Mouse (Mus musculus) layer of hippocampus, adult 18-20 months (tissue): Measurements from ENCODE around the gene Gm28042. TPM values are rescaled to one million over a fixed set of nuclear protein-coding genes. Genes with fewer than 3 reads are reported as not detected.

ENCODE experiments used
- DNase-seq, 2 experiments: peaks; one replicate each; pipeline ENCODE4 v3.0.0; 2022; ENCODE audit warnings: low spot score in 2 of 2
- long read RNA-seq: library from polyadenylated mRNA; stranded (forward); transcript quantifications from one replicate; pipeline ENCODE4 v2.0.0, GENCODE M21; 2021
- total RNA-seq, 2 experiments: library from RNA; stranded (reverse); gene quantifications; 2 replicates each; pipeline ENCODE4 v1.2.3; 2021

Gm28042 gene
- total RNA-seq = 1 to 10 TPM; 1.7 to 2.0 TPM
- long read RNA-seq, partial matches to known transcripts = 0 of 1 reads
- long read RNA-seq, other reads (novel, unspliced or antisense) = 1 of 1 reads

DNA sequence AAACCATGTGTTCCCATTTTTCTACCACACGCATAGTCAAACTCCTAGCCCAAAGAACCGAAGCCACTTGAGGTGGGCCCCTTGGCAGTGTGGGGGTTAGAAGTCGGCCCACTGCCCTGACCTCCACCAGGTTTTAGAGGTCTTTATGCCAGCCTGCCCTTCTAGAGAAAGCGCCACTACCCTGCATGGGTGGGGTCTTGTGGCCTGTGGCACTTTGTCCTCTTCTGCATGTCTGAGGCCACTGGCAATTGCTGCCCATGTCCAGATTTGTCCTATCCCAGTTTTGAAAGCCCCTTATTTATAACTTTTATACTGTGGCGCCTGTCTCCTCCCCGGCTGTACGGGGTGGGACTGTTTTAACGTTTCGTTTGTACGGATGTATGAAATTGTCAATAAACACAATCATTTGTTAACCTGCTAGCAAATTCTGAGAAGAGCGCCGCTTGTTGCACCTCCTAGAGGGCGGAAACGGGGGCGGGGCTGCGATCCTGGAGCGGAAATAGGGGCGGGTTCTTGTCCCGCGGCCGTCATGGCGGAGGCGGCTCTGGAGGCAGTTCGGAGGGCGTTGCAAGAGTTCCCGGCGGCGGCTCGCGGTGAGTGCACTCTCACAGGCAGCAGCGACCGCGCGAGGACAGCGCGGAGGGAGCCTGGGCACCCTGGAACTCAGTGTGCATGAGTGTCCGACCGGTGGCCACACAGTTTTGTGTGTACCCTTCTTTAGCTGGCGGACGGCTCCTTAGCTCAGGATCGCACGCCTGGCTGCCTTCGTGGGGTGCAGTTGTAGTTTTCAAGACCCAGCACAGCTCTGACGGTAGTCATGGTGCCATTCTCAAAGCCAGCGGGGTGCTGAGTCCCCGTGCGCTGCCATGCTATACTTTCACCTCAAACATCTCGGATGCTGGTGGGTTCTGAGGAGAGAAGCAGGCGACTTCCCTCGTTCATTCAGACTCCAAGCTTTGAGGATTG is at the start of gene Gm28042, which contains the start of gene Jmjd7:
TSS of gene Gm28042 (plus strand) at position 510 of the 966 bp plus-strand sequence.
TSS of gene Jmjd7 (plus strand) at position 500 of the 966 bp plus-strand sequence.
- peak; percentile 87 to 91 for DNase-seq

DNA sequence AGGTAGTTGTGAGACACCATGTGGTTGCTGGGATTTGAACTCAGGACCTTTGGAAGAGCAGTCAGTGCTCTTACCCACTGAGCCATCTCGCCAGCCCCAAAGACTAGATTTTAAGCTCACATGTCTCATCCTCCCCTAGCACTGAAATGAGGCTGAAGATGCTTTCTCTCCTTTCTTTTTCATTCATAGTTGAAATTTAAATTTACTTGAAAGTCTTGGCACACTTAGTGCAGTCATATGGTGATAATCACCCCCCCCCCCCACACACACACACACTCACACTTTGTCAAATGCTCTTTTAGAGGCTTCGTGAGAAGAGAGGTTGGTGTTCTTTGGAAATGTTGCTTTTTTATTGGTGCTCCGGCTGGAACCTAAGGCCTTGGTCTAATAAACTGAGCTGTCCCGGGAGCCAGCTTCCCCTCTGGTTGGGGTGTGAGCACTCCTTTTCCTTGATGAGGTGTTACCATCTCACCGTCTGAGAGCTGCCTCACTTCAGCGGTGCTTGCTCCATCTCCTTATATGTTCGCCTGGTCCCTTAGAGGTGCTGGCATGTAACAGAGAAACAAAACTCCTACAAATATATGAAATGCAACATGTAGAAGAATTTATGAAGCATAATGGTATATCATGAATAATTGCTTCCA is 46.8 kb upstream of the Gm28042 start:
- DNase-seq = peak in 1 of 2 experiments; percentile 19

DNA sequence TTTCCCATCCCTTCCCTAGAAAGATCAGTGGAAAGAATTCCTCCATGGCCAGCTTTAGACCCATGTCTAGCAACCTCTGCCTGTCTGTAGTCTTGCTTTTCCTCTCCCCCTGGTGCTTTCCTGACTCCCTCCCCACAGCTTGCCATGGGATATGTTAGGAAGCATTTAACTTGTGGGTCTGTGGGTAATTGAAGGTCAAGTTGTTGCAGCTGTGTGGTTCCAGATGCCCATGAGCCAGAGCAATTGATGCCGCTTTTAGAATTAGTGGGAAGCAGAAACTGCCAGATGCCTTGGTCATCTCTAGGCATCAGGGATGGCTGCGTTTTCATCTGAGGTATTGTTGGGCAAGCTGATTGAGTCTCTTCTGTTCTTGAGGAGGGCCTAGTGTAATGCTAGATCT is 45.7 kb upstream of the Gm28042 start:
- DNase-seq = no peak

DNA sequence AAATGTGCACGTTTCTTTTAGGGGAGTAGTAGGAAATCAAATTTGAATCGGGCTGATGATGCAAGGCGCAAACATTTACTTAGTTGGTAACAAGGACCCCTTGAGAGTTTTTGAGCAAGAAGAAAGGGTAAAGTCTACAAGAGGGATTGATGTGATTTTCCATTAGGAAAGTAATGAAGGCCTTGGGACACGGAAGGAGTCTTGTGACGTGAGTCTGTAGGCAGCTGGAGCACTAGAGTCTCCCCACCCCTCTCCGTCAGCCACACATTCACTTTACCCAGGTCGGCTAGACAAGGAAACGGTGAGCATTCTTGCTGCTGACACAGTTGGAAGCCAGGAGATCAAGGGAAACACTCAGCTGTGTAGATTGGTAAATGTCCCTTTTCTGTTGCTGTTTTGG is 41.4 kb upstream of the Gm28042 start:
- DNase-seq = no peak

DNA sequence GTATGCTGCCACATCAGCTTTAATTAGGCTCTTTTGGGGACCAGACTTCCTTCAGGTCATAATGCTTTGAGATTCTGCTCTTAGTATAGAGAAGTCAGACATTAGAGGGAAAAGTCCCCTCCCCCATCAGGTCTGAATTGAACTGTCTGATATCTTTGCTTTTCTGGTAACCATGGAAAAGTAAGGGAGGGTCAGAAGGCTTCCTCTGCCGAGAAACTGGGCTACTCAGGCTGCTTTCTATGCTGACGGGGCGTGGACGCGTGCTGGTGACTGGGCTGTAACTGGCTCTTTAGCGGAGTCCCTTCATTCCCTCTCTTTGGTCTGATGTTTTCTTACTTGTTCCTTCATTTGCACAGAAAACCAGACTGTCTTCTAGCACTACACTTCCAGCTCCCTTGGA is 40.9 kb upstream of the Gm28042 start:
- no peak for DNase-seq

DNA sequence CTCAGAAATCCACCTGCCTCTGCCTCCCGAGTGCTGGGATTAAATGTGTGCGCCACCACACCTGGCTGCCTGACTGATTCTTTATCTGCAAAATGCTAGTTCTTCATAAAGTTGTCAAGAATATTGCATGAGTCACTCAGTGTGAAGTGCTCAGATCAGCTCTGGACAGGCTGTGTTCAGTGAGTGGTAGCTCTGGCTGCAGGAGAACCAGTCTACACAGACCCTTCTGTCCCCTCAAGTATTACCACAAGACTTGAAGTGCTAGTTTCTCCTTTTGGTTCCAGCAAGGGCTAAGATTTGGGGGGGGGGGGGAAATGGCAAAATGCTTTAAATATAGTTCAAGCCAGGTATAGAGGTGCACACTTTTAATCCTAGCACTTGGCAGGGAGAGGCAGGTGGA is 39.9 kb upstream of the Gm28042 start:
- no peak for DNase-seq

DNA sequence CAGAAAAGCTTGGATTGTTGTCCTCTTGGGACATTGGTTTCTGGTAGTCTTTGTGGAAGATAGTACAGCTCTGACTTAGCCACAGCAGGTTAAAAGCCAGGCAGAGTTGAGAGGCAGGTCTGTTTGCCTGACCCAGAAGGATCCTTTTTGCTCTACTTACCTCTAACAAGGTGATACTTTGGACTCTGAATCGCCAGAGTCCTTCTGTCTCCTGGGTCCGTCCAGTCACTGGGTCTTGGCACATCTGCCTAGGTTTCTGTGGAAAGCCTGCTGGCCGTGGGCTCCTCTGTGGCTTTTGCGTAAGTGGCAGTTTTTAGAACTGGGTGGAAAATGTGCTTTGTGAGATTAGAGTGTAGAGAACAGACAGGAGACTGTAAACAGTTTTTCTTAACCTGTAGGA is 38.3 kb upstream of the Gm28042 start:
- no peak for DNase-seq

DNA sequence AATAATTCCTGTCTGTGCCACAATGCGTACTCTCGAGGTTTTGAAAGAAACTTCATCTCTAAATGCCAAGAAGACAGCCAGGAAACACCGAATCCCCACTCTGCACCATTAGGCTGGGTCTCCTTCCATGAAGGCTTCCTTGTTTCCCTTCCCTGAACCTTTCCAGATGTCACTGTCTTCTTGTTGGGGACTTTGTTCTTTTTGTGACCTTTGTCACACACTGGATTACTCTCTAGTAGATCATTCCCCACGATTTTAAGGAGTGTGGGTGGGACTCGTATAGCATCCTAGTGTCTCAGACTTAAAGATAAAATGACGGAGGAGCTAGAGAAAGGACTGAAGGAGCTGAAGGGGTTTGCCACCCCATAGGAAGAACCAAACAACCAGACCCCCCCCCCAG is 36.4 kb upstream of the Gm28042 start:
- no peak for DNase-seq

DNA sequence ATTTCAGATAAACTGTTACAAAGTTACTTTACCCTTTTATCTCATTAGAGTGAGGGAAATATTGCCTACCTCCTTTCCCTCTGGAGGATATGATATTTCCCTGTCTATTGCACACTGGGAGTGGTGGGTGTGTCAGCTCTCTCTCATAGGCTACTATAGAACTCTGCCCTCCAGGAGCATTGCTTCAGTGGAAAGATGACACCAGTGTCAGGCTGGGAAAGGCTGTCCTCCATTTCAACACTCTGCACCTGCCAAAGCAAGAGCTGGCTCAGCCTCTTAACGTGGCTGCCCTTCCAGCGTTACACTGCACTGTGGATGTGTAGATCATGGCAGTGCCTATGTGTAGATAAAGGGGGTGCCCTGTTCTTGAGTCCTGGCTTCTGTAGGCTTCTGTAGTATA is 34.9 kb upstream of the Gm28042 start:
- DNase-seq = no peak

DNA sequence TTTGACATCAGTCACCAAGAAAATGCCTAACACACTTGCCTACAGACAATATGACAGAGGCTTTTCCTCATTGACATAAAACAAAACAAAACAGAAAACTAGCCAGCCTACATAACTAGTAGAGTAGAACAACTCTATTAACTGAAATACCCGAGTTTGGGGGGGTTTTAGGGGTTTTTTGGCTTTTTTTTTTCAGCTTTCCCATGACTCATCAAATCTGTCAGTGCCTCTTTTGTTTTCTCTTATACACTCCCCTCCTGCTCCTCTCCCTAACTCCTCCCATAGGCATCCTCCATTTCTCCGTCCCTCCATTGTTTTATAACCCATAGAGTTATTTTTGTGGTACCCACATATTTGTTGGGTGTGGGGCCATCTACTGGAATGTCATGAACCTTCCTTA is 33.8 kb upstream of the Gm28042 start:
- DNase-seq = no peak

DNA sequence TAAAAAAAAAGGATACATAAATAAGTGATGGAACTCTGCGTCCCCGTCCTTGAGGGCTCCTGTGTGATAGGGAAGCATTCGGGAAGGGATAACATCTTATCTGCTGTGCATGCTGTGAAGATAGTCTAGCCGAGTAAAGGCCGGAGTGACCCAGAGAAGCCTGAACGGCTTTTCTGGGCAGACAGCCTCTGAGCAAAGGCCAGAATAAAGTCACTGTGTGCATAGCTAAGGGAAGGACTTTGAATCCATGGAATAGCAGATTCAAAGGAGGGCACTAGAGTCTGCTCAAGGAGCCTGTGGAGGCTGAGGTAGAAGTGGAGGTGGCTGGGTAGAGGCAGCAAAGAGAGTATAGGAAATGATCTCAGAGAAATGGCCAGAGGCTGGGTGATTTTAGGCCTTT is 32.5 kb upstream of the Gm28042 start:
- DNase-seq = no peak

DNA sequence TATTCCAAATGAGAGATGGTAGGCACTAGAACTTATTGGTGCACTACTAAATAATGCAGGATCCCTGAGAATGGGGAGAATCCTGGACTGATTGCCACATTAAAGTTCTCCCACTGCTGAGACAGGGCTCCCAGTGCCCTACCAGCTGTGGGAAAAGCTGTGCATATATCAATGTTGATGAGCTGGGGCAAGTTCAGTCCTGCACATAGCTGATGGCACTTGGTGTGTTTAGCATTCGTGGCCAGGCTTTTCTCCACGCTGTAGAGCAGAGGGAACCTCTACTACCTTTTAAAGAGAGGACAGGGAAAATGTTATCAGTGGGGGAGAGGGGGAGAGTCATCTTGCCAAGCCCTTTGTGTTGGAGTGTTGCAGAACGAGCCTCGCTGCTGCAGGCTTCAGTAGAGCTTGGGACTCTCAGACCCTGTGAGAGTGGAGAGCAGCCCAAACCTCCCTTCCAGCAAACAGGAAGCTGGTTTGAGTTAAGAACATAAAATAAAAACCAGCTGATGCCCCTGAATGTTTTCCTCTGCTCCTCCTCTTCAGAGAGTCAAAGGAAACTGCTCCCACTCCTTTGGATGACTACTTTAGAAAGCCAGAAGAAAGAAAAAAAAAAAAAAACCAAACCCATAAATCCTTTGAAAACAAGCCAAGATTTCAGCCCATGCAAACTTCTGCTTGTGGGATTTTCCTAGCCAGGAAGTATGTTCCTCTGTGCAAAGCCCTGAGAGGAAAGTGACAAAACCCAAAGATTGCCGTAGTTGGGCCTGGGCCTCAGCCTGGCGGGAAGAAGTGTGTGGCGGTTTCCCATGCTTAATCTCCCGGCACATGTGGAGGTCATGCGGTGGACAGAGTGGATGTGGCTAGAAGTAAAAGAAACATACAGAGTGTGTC is 31.7 kb upstream of the Gm28042 start:
- no peak for DNase-seq

DNA sequence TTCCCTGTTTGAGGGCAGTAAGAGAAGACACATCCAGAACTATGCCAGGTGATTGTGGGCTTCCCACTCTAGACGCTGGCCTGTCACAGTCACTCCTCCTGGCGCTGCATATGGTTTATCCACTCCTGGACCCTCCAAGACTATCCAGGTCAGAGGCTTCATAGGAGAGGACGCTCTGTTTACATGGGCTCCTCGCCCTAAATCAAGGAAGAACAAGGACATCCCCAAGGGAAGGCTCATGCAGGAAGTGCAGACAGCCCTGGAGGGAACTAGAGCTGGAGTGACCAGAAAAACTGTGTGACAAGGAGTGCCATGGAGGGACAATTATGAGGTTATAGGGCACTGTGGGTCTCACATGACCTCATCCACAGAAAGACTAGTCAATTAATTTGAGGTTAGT is 29.9 kb upstream of the Gm28042 start:
- no peak for DNase-seq

DNA sequence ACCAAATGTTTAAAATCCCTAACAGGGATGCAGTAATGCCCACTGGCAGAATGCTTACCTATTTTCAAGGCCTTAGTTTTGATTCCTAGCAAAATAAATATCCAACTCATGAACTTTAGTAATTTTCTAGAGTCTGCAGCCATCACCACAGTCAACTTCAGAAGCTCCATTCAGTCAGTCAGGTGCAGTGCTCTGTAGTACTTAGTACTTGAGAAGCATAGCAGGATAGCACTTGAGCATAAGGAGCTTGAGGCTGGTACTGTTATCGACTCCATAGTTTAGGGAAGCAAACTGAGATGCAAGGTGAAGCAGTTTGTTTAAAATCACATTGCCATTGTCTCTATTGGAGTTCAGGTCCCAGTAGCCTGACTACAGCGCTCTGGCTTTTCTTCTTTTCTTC is 27.6 kb upstream of the Gm28042 start:
- no peak for DNase-seq

DNA sequence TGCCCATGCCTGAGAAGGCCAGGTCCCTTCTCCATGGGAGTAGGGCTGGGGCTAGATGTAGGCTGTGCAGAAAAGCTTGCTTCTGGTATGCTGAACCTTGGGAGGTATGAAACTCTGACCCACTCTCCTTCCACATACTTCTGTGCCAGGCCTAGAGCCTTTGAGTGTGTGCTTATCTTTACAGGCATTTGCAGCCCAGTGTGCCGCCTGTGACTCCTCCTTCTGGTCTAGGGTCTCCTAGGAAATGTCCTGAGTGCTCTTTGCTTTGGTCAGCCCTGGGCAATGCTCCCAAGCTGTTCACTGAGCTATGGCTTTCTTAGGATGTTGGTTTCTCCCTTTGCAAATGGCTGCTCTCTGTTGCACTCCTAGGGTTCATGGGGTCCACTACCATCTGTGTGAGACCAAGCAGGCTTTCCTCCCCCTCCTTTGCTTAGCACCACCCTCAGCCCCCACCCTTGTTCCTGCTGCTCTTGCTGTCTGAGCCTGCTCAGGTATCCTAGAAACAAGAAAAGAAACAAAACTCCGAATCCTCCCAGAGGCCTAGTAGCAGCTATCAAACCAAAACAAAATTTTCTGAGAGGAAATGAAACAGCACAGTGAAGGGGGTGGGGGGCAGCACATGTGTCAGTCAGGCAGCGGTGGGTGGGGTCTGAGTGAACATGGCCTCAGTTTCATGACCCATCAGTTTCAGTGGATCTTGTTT is 26.3 kb upstream of the Gm28042 start:
- DNase-seq = no peak

DNA sequence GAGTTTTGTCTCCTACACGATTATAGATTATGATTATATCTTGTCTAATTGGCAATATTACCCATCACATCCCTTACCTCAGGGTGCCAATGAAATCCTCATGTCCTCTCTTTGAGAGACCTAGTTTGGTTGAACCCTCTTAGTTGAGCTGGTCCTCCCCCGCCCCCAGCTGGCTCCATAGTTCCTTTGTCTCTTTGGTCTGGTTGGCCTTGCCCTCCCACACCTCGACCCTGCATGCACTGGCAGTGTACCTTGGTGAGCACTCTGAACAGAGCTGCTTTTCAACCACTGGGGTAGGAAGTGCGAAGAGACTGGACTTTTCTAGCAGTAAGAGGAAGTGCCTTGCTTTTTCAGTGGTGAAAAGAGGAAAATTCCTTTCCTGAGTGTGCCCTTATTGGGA is 25.3 kb upstream of the Gm28042 start:
- DNase-seq = no peak

DNA sequence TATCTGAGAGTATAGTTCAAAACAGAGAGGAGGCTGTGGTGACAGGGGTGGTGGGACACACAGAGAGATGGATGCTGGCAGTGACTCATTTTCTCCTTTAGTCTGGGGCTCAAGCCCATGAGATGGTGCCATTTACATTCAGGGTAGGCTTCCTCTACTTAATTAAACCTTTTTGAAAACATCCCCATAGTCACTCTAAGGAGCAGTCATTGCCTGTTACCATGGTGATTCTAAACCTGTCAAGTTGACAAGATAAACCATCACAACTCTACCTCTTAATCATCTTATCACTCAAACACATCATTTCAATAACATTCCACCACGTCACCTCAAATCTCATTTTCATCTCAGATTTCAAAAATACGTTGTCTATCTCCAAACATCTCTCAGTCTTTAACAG is 23.3 kb upstream of the Gm28042 start:
- no peak for DNase-seq

DNA sequence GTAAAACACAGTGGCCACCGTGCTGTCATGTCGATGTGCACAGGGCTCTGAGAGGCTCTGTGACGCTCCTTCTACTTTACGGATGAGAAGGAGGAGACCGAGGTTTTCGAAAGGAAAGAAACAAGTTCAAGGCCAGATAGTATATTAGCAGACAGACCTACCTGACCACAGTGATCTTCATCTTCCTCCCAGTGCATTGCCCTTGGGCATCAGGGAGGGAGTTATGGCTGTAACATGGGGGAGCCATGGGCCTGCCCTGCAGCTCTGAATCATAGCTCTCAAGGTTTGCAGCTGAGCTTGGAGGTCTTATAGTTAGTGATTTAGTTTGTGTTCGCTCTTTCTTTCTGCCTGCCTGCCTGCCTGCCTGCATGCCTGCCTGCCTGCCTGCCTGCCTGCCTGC is 20.6 kb upstream of the Gm28042 start:
- no peak for DNase-seq

DNA sequence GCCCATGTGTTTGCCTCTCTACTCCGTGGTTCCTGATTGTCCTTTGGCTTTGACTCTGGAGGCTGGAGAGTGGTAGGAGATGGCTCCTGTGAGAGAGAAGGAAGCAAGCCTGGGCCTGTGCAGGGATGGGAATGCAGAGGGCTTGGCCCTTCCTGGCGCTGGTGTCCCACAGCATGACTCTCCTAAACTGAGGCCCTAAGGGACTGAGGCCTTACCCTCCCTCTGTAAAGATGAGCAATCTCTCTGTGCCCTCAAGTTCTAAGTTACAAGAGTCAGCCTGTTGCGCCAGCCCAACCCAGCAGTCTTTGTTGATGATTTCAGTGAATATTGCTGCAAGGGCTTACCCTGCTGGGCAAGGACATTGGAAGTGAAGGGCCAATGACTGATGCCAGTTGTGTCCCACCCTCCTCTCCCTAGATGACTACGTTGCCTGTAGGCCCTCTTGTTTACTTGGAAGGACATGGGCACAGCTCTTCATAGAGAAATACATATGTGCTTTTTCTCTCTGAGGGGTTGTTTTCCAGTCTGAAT is 19.5 kb upstream of the Gm28042 start:
- DNase-seq = no peak

DNA sequence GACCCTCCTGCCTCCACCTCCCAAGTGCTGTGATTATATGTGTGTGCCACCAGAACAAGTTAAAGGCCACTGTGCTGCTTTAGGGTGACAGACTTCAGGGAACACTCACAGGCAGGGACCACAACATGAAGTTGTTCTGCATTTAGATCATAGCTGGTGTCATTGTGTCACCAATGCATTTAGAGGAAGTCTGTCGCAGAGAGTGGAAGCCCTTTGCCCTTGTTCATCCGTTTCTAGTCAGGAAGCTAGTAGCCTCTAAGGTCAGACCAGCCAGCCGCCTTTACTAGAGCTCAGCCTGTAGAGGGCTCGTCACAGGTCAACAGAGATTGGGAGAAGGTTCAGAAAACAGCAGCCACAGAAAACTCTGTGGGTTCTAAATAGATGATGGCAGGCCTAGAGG is 18.6 kb upstream of the Gm28042 start:
- DNase-seq = no peak
